In genomic region chr17:25871566-25871965, GRCm38 (mm10) we compare ENCODE assay signal across 1 mouse cellular context. TPM values are rescaled to one million over a fixed set of nuclear protein-coding genes. Genes with fewer than 3 reads are reported as not detected.
"Had no signal": no experiment of that assay in that cellular context is flagged by ENCODE, and none has a peak within 500 bp of the region (broad histone marks: within the 10 kb centered on the region; RNA-seq: fewer than 3 reads in every experiment).

No protein-coding gene starts in this region.

RNA-seq across cellular contexts. Expression of gene Mcrip2, which starts 3.0 kb away (rescaled TPM):
- total RNA-seq: neutrophil, adult 5-6 weeks had no signal
